Comparison of ENCODE assay signal across 17 mouse cellular contexts in the genomic region with DNA sequence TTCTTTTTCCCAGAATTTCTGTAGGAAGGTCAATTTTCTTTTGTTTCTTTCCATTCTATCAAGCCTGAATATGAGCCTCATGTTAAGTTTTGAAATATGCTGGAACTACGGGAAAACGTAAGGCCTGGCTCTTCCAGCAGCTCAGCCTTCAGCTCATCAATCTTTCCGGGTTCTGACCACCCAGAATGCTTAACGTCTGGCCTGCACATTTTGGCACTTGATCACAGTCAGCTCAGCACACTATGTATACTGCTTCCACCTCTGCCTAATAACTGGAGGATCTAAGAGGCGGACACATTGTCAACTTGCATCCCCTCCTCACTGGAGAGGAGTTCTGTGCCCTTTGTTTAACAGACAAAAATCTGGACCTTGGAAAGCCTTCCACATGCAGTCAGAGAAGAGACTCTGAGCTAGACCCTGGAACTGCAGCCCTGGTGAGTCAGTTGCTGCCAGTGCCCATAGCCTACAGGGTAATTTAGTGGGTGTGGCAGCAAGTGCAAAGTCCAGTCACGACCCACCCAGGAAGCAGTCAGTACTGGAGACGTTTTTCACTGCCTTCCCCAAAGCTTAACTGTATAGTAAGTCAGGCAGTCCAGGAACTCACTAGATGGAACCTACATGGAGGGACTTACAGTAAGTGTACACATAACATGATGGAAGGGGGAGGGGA. TPM values are rescaled to one million over a fixed set of nuclear protein-coding genes. Genes with fewer than 3 reads are reported as not detected.
DNase-seq lines count a peak whose midpoint lies in the region; ATAC-seq and TF ChIP-seq lines count a peak whose summit lies in the region.
"Had no signal": no experiment of that assay in that cellular context is flagged by ENCODE, and none has a peak within 500 bp of the region (broad histone marks: within the 10 kb centered on the region; RNA-seq: fewer than 3 reads in every experiment).

No protein-coding gene starts in this region.

- peak; percentile 63 for DNase-seq in embryo, embryonic 10 days (ENCODE audit: low spot score)
- DNase-seq in embryo, embryonic 9.5 days (ENCODE audit: extremely low spot score) = no peak
- peak; percentile 55 for DNase-seq in neural tube, embryonic 10.5 days (ENCODE audit: extremely low spot score, low spot score)
- DNase-seq in large intestine, adult 2 months (ENCODE audit: low read depth, low spot score) = peak; percentile 89
- no peak for DNase-seq in layer of hippocampus, adult 9-10 months (ENCODE audit: low spot score)
- DNase-seq in hindbrain, postnatal 0 days (ENCODE audit: low spot score) = no peak
- DNase-seq in gastrocnemius, adult 18-20 months (ENCODE audit: low spot score) = no peak
- DNase-seq: cerebellum, adult 9-10 months; gastrocnemius, adult 2 months; heart, postnatal 14 days; kidney, adult 18-20 months; kidney, postnatal 25 days had no signal

- WGBS in neural tube, embryonic 15.5 days = 32% methylated on average over 7 of the region's 7 CpGs
- WGBS in large intestine, adult 2 months = 20% methylated on average over 7 of the region's 7 CpGs
- 36% methylated on average over 7 of the region's 7 CpGs for WGBS in hindbrain, postnatal 0 days

- H3K4me1 ChIP-seq in neural tube, embryonic 15.5 days = peaks cover 39% of the 10 kb centered on the region
- H3K4me1 ChIP-seq in hindbrain, postnatal 0 days (ENCODE audit: insufficient read depth, low read length) = peaks cover 6% of the 10 kb centered on the region; the same call in 1 of the 2 replicates

- no peaks in the 10 kb centered on the region for H3K36me3 ChIP-seq in neural tube, embryonic 15.5 days
- no peaks in the 10 kb centered on the region for H3K36me3 ChIP-seq in hindbrain, postnatal 0 days (ENCODE audit: insufficient read depth, low read length)
- H3K36me3 ChIP-seq: embryonic facial prominence, embryonic 13.5 days; limb, embryonic 13.5 days had no signal

- H3K27me3 ChIP-seq in neural tube, embryonic 15.5 days (replicated peaks) = no peaks in the 10 kb centered on the region
- no peaks in the 10 kb centered on the region for H3K27me3 ChIP-seq in hindbrain, postnatal 0 days (ENCODE audit: insufficient read depth, low read length)
- H3K27me3 ChIP-seq: embryonic facial prominence, embryonic 13.5 days; limb, embryonic 13.5 days had no signal

- no peak overlapping the region for H3K4me3 ChIP-seq in neural tube, embryonic 15.5 days (replicated peaks)
- H3K4me3 ChIP-seq in hindbrain, postnatal 0 days (ENCODE audit: low read length) = no peak overlapping the region
- H3K4me3 ChIP-seq: embryonic facial prominence, embryonic 13.5 days; gastrocnemius, adult 2 months; limb, embryonic 13.5 days had no signal

- no peak for ATAC-seq in neural tube, embryonic 15.5 days (ENCODE audit: low FRiP score)
- ATAC-seq in hindbrain, postnatal 0 days = no peak
- ATAC-seq: forebrain, embryonic 14.5 days had no signal

- H3K9ac ChIP-seq in neural tube, embryonic 15.5 days (replicated peaks) = no peak overlapping the region
- H3K9ac ChIP-seq in hindbrain, postnatal 0 days (replicated peaks; ENCODE audit: low read length) = no peak overlapping the region
- H3K9ac ChIP-seq: embryonic facial prominence, embryonic 13.5 days; limb, embryonic 13.5 days had no signal

- TF ChIP-seq CTCF in hindbrain, postnatal 0 days (IDR thresholded peaks at IDR 0.05; ENCODE audit: low read depth) = no peak

- H3K9me3 ChIP-seq in neural tube, embryonic 15.5 days (replicated peaks) = no peaks in the 10 kb centered on the region
- H3K9me3 ChIP-seq in hindbrain, postnatal 0 days (ENCODE audit: low read length) = no peaks in the 10 kb centered on the region
- H3K9me3 ChIP-seq: embryonic facial prominence, embryonic 13.5 days; limb, embryonic 13.5 days had no signal

- no peak overlapping the region; the same call in 1 of the 2 replicates for H3K27ac ChIP-seq in neural tube, embryonic 15.5 days (replicated peaks)
- no peak overlapping the region for H3K27ac ChIP-seq in hindbrain, postnatal 0 days
- H3K27ac ChIP-seq: gastrocnemius, adult 2 months; limb, embryonic 13.5 days had no signal

- no peak overlapping the region for H3K4me2 ChIP-seq in neural tube, embryonic 15.5 days
- H3K4me2 ChIP-seq in hindbrain, postnatal 0 days (ENCODE audit: low read depth, low read length) = no peak overlapping the region
- H3K4me2 ChIP-seq: embryonic facial prominence, embryonic 13.5 days; midbrain, embryonic 11.5 days had no signal

RNA-seq across cellular contexts. Expression of gene Ptgfrn, which starts 1.9 kb away (rescaled TPM):
- polyA plus RNA-seq in neural tube, embryonic 15.5 days (2015; fragmentation: Nextera tagmentation; extraction: Ambion mirVana) = 3.0 TPM in 2 replicates
- polyA plus RNA-seq in large intestine, adult 2 months (2012; rRNA removed) = 24.1 and 31.9 TPM in 2 replicates
- total RNA-seq in hindbrain, postnatal 0 days (2014; rRNA removed) = 51.0 and 52.5 TPM in 2 replicates
- 3.9 and 4.1 TPM in 2 replicates for polyA plus RNA-seq in hindbrain, postnatal 0 days (2015; fragmentation: Nextera tagmentation; extraction: Ambion mirVana)
- total RNA-seq in gastrocnemius, adult 18-20 months (2021) = 1 to 10 TPM; 6.7 to 8.5 TPM

Comparison
In these comparisons a context has a peak if more than half of its experiments do, and no peak if none do; other contexts are left out.
1. DNase-seq: peak in embryo, embryonic 10 days (single experiment), neural tube, embryonic 10.5 days (single experiment) and large intestine, adult 2 months (single experiment); none in embryo, embryonic 9.5 days (single experiment), layer of hippocampus, adult 9-10 months (single experiment), hindbrain, postnatal 0 days (single experiment) and gastrocnemius, adult 18-20 months (single experiment).